Mouse (Mus musculus): ENCODE data around the gene Gm27179. TPM values are rescaled to one million over a fixed set of nuclear protein-coding genes. Genes with fewer than 3 reads are reported as not detected.
"Not testable (repeated sequence)": the region's sequence is repeated elsewhere in the genome, so short reads cannot be mapped to it uniquely, and the experiment has no call there.

Gene Gm27179
- polyA plus RNA-seq, 1 experiment from 2014 or later: not detected

DNA sequence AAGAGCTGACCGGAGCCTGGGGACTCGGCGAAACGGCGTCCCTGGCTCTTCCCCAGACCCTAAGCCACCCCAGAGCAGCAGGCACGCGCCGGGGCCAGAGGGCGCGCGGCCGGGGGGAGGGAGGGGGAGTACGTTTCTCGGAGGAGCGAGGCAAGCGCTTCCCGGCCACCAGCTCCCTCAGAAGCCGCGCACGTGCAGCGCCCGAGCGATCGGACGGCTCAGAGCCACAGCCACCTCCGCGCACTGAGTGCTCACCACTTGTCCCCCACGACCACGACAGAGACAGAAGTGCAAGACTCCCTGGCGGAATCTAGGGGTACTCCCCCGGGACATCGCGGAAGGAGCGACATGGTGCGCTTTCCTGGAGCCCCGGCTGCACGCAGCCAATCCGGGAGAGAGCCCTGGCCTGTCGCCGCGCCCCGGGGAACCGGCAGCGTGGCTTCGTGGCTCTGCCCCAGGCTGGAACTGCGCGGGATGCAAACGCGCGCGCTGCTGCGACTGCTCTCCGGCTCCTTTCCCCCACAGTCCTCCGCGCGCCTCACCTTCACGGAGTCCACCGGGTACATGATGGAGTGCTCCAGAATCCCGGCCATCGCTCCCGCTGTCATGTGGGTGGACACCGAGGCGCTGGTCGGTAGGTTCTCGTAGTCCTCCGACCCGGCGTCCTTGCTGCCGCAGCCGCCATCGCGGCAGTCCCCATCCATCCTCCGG lies 9.8 kb downstream of the Gm27179 start:
- WGBS (ENCODE audit: missing documents): no CpG with 5 or more reads among the region's 73 CpGs
- not testable (repeated sequence) for H3K4me3 ChIP-seq (ENCODE audit: inconsistent target); H3K27ac ChIP-seq; H3K79me2 ChIP-seq (ENCODE audit: inconsistent target); H3K36me3 ChIP-seq (ENCODE audit: inconsistent target)

DNA sequence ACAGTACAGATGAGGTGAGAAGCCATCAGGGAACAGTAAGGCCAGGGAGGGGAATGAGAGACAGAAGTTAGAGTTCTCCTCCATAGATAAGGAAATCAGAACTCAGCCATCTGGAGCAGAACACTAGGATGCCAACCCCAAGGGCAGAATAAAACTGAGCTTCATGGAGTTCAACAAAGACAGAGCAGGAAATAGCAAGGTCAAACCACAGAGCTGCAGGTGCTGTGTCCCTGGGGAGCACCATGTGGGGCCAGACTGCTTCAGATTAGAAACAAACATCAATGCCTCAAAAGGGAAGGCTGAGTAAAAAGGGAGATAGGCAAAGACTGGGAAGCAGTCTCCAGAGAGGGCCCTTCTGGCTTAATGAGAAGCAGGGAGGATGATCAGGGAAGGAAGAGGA lies 16.1 kb downstream of the Gm27179 start:
- H3K79me2 ChIP-seq (ENCODE audit: inconsistent target); H3K36me3 ChIP-seq (ENCODE audit: inconsistent target); H3K27ac ChIP-seq; H3K4me3 ChIP-seq (ENCODE audit: inconsistent target): not testable (repeated sequence)

DNA sequence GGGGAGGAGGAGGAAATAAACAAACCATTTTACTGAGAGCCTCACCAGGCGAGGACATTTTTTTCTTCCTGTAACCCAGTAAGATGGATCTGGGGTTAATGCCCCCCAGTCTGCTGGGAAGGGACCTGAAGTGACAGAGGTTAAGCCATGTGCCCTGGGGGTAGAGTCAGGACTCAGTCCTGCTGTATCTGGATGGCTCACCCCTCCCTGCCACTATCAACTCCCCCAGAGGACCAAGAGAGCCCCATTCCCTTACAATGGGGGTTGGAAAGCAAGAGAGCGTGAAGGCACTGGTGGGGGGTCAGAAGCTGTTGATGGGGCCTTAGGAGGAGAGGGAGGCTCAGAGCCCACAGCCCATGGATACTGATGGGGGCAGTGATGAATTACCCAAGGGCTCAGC lies 17.4 kb downstream of the Gm27179 start:
- H3K36me3 ChIP-seq (ENCODE audit: inconsistent target); H3K27ac ChIP-seq; H3K79me2 ChIP-seq (ENCODE audit: inconsistent target); H3K4me3 ChIP-seq (ENCODE audit: inconsistent target): not testable (repeated sequence)
- no CpG with 5 or more reads among the region's 2 CpGs for WGBS (ENCODE audit: missing documents)

DNA sequence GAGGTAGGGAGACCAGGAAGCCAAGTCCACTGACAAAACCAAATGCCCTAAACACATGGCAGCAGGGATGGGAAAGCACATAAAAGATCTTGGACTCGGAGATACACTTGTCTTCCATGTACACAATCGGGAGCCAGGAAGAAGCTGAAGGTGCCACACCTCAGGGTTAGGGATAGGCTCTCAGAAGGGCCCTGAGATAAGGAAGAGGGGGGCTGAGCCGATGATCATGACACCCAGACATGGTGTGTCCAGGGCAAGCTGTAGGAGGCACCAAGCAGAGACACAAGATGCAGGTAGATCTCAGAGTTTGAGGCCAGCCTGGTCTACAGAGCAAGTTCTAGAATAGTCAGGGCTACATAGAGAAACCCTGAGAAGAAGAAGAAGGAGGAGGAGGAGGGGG lies 17.8 kb downstream of the Gm27179 start:
- H3K79me2 ChIP-seq (ENCODE audit: inconsistent target); H3K36me3 ChIP-seq (ENCODE audit: inconsistent target); H3K4me3 ChIP-seq (ENCODE audit: inconsistent target); H3K27ac ChIP-seq: not testable (repeated sequence)
- WGBS (ENCODE audit: missing documents): no CpG with 5 or more reads among the region's 3 CpGs

DNA sequence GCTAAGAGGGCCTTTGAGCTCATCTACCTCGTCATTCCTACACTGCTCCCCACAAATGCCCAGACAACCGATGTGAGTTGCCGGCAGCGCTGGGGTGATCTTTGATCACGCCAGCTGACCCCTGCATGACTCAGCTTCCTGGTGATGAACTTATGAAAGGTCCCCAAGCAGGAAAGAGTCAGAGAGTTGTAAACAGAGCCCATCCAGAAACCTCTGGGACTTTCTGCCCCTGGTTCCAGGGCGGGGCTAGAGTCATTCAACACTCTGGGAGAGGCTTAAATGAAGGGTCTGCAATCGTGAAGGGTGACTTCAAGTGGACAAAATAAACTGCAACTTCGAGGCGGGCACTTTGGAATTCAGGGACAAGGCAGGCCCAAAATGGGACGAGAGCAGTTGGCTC lies 24.3 kb downstream of the Gm27179 start:
- H3K36me3 ChIP-seq (ENCODE audit: inconsistent target); H3K79me2 ChIP-seq (ENCODE audit: inconsistent target); H3K4me3 ChIP-seq (ENCODE audit: inconsistent target); H3K27ac ChIP-seq: not testable (repeated sequence)
- WGBS (ENCODE audit: missing documents): no CpG with 5 or more reads among the region's 10 CpGs

DNA sequence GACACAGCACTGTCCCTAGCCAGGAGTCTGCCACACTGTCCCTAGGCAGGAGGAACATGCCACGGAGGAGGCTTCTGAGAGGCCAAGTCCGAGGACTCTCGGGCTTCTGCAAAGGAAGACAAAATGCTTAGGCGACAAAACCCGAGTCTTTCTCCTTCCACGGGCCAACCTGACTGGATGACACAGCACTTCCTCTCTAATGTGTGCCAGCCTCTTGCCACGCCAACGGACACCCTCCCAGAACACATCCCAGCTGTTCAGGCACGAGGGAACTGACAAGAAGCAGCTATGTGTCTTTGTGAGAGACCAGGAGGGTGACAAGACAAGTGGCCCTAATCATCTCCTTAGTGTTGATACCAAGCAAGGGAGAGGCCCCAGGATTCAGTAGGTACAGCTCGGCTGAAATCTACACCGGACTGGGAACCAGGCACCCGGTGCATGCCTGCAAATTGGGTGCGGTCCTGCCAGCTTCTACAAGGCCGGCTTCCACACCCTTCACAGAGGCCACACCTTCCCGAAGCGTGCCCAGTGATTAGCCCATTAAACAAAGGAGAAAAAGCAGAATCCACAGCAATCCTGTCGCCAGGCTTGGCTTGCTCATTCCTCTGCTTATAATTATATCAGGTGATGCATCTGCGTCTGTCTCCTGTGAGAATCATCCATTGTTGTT lies 26.7 kb downstream of the Gm27179 start:
- H3K36me3 ChIP-seq (ENCODE audit: inconsistent target); H3K4me3 ChIP-seq (ENCODE audit: inconsistent target); H3K79me2 ChIP-seq (ENCODE audit: inconsistent target); H3K27ac ChIP-seq: not testable (repeated sequence)
- WGBS (ENCODE audit: missing documents): no CpG with 5 or more reads among the region's 18 CpGs

DNA sequence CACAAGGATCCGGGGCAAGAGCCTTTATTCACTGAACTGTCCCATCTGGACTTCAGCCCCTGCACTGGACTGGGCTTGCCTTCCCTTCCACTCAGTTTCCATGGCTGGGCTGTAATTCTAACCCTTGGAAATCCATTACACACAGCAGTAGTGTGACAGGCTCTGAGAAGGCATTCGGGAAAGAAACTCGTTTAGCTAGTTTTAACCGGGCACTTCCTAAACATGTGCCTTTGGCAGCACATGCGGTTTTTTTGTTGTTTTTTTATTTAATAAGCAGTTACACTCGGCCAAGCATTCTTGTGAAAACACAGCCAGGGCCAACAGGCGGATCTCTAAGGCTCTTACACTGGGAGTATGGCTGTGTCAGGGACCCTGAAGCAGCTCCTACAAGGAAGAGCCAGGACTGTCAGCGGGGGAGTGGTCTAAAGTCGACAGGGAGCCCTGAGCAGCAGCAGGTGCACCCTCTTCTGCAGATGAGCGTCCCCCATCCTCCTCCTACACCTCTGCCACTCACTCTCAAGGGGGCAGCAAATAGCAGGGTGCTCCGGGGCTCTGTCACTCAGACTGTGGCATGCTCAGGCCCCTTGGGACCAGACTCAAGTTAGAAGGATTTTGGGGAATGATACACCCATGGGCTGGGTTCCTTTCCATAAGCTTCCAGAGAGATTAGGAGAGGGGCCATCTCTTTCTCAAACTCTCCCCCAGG lies 38.3 kb downstream of the Gm27179 start:
- H3K36me3 ChIP-seq (ENCODE audit: inconsistent target); H3K79me2 ChIP-seq (ENCODE audit: inconsistent target); H3K27ac ChIP-seq; H3K4me3 ChIP-seq (ENCODE audit: inconsistent target): not testable (repeated sequence)
- no CpG with 5 or more reads among the region's 11 CpGs for WGBS (ENCODE audit: missing documents)

DNA sequence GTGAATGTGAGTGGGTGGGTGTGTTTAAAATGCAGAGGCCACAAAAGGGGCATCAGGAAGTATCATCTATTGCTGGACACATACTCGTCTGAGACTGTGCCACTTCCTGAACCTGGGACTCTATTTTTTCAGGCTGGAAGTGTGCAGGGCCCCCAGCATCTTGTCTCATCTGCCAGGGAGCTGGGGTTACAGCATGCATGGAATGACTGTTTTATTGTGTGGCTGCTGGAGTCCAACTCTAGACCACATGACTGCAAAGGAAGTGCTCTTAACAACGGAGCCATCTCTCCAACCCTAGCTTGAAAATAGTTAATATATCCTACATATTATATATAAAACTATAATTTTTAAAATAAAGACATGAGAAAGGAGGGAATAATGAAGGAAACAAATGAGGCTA lies 39.0 kb downstream of the Gm27179 start:
- H3K79me2 ChIP-seq (ENCODE audit: inconsistent target); H3K36me3 ChIP-seq (ENCODE audit: inconsistent target); H3K4me3 ChIP-seq (ENCODE audit: inconsistent target); H3K27ac ChIP-seq: not testable (repeated sequence)
- no CpG with 5 or more reads among the region's 2 CpGs for WGBS (ENCODE audit: missing documents)

DNA sequence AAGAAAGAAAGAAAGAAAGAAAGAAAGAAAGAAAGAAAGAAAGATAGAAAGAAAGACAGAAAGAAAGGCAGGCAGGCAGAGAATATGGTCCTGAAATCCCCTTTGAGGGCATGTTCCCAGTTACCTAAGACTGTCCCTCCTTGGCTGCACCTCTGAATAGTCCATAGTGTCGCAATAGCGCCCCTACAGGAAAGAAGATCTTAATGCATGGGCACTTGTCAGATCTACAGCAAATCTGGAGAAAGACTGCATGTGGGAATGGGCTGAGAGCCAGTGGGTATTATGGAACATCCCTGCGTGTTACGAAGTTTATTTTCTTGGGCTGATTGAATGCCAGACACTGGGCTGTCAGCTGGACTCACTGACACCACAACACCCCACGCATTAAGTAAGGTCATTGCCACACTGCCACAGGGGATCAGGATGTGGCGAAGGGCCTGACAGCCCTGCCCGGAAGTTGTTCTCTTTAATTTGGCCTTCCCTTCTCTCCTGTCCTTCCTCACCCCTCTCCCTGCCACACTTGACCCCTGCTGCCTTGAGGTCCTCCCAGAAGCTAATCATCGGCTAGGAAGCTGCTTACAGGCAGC lies 42.1 kb downstream of the Gm27179 start:
- H3K36me3 ChIP-seq (ENCODE audit: inconsistent target); H3K27ac ChIP-seq; H3K79me2 ChIP-seq (ENCODE audit: inconsistent target); H3K4me3 ChIP-seq (ENCODE audit: inconsistent target): not testable (repeated sequence)
- WGBS (ENCODE audit: missing documents): no CpG with 5 or more reads among the region's 8 CpGs

DNA sequence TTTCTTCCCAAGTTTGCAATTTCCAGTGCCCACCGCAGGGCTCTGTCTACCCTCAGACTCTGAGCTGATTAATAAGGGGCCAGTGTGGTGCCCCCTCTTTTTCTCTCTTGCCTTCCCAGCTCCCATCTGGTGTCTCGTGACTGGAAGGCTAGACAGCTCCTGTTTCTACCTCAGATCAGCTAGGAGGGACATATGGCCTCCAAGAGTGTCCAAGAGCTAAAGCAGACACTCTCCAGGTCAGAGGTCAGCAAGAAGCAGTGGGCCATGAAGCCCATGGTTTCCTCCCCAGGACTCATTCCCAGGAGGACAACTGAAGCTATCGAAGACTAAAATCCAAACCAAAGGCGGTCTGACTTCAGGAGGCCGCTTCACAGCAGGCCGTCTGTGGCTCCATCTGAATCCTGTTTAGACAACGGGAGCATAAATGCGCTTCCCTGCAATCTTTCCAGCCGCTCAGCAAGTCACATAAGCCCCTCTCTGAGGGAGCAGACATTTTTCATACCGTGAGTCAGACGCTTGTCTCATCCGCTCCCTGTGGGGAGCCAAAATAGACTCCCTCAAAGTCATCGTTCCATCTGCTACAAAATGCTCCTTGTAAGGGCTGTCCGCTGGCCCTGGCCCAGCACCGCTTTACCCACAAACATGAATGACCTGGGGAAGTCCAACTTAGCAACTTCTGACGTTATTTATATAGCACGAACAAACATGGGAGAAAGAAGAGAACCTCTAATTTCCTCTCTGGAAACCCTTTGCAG lies 44.6 kb downstream of the Gm27179 start:
- not testable (repeated sequence) for H3K79me2 ChIP-seq (ENCODE audit: inconsistent target); H3K27ac ChIP-seq; H3K4me3 ChIP-seq (ENCODE audit: inconsistent target); H3K36me3 ChIP-seq (ENCODE audit: inconsistent target)
- WGBS (ENCODE audit: missing documents): no CpG with 5 or more reads among the region's 17 CpGs

DNA sequence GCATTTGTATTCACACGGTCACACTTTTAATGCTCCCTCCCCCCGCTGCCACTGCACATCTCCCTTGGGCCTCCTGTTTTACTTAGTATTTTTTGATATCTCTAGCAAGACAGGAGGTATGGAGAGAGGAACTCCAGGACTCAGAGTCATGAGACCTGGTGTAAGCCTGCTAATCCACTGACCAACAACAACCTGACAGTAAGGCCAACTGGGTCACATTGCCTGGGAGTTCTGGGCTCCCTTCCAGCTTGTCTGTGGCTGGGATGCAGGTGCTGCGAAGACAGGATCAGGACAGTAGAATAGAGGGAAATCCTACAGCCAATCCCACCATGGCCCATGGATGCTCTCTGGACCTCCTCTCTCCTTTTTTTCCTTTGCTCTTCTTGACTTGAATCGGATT lies 47.9 kb downstream of the Gm27179 start:
- no CpG with 5 or more reads among the region's 4 CpGs for WGBS (ENCODE audit: missing documents)
- not testable (repeated sequence) for H3K36me3 ChIP-seq (ENCODE audit: inconsistent target); H3K27ac ChIP-seq; H3K79me2 ChIP-seq (ENCODE audit: inconsistent target); H3K4me3 ChIP-seq (ENCODE audit: inconsistent target)

Other genes starting within 250 kb of the Gm27179 start
- not detected in 3 replicates for gene Synb, start 218.2 kb downstream of the Gm27179 start, polyA plus RNA-seq (2018)
- gene Gm16867, start 9.2 kb downstream of the Gm27179 start, polyA plus RNA-seq (2018): 5.3 to 11.4 TPM (median 7.7 TPM) in 3 replicates
- gene Entpd4b, start 42.9 kb upstream of the Gm27179 start, polyA plus RNA-seq (2018): 9.5 to 13.8 TPM (median 13.6 TPM) in 3 replicates

Measured in macrophage (primary cell).